Mouse (Mus musculus) hindbrain, embryonic 14.5 days (tissue): ENCODE measurements around the gene Syt13. TPM values are rescaled to one million over a fixed set of nuclear protein-coding genes. Genes with fewer than 3 reads are reported as not detected.
A peak's percentile ranks its signal among the peaks of the same experiment; 100 is the strongest.

Experiments
- ATAC-seq: fragments of 200-750 bp; cut with Nextera tagmentation; 2 replicates; pipeline ENCODE4 v1.8.0; 2017; ENCODE audit warnings: moderate number of reproducible peaks, mild to moderate bottlenecking, moderate TSS enrichment, moderate library complexity; ENCODE audit not compliant: low FRiP score
- DNase-seq: peaks from one replicate; pipeline ENCODE4 v3.0.0-alpha.2; 2015; ENCODE audit warnings: low spot score
- H3K27ac ChIP-seq: fragments of 300-500 bp; sonication (generic); 2 replicates; pipeline ENCODE4 v1.5.1; 2014; ENCODE audit warnings: mild to moderate bottlenecking, moderate library complexity
- H3K27me3 ChIP-seq: fragments of 300-500 bp; sonication (generic); 2 replicates; pipeline ENCODE4 v1.6.1; 2014; ENCODE audit warnings: mild to moderate bottlenecking, low read length, mixed read lengths; ENCODE audit not compliant: control insufficient read depth, insufficient read depth
- H3K36me3 ChIP-seq: fragments of 300-500 bp; sonication (generic); replicated peaks from 2 replicates; pipeline ENCODE4 v1.6.1; 2014; ENCODE audit not compliant: control insufficient read depth, insufficient read depth
- H3K4me1 ChIP-seq: fragments of 300-500 bp; sonication (generic); replicated peaks from 2 replicates; pipeline ENCODE4 v1.6.1; 2014; ENCODE audit warnings: antibody characterized with exemption, low read length, mixed read lengths; ENCODE audit not compliant: control insufficient read depth, insufficient read depth
- H3K4me2 ChIP-seq: fragments of 300-500 bp; sonication (generic); replicated peaks from 2 replicates; pipeline ENCODE4 v1.6.1; 2014; ENCODE audit warnings: mild to moderate bottlenecking, moderate library complexity
- H3K4me3 ChIP-seq: fragments of 300-500 bp; sonication (generic); replicated peaks from 2 replicates; pipeline ENCODE4 v1.5.1; 2014; ENCODE audit warnings: mild to moderate bottlenecking, low read length
- H3K9ac ChIP-seq: fragments of 300-500 bp; sonication (generic); 2 replicates; pipeline ENCODE4 v1.6.1; 2014
- H3K9me3 ChIP-seq: fragments of 300-500 bp; sonication (generic); 2 replicates; pipeline ENCODE4 v1.6.1; 2016; ENCODE audit warnings: low read length; ENCODE audit not compliant: control insufficient read depth
- WGBS: fragments of 180-500 bp; shearing (Covaris S2); extraction: QIAGEN DNeasy Blood & Tissue Kit; methylation state at CpG from one replicate; pipeline ENCODE4 v1.1.7; 2014; 5-methylcytosine and 5-hydroxymethylcytosine counted together
- polyA plus RNA-seq: library from polyadenylated mRNA; unstranded; fragments of >200 nt; fragmentation: Nextera tagmentation; extraction: Ambion mirVana; gene quantifications from 2 replicates; pipeline ENCODE4 v1.2.1, GENCODE M21; 2014

The Syt13 gene
- polyA plus RNA-seq, 1 experiment from 2014 or later = 29.7 TPM

GRCm38 (mm10) chr2:92917405-92918142 lies 2.7 kb downstream of the Syt13 start:
- DNase-seq (no peak), ATAC-seq (no peak)
- no peak overlapping the region for H3K9ac ChIP-seq
- H3K27me3 ChIP-seq = 0 out of 2 replicates have a peak, but pooled peaks cover 5% of the 10 kb centered on the region
- H3K4me2 ChIP-seq = peak overlapping the region; percentile 26
- WGBS = 52% methylated on average over 7 of the region's 7 CpGs
- no peaks in the 10 kb centered on the region for H3K9me3 ChIP-seq
- no peaks in the 10 kb centered on the region for H3K36me3 ChIP-seq
- H3K4me3 ChIP-seq = no peak overlapping the region
- peaks cover 39% of the 10 kb centered on the region for H3K4me1 ChIP-seq
- no peak overlapping the region; the same call in 1 of the 2 replicates for H3K27ac ChIP-seq

GRCm38 (mm10) chr2:92920709-92921108 lies 5.8 kb downstream of the Syt13 start:
- H3K36me3 ChIP-seq = no peaks in the 10 kb centered on the region
- H3K9me3 ChIP-seq = no peaks in the 10 kb centered on the region
- H3K4me1 ChIP-seq = peaks cover 16% of the 10 kb centered on the region
- no peaks in the 10 kb centered on the region for H3K27me3 ChIP-seq
- peak overlapping the region; percentile 14; the same call in 1 of the 2 replicates for H3K27ac ChIP-seq
- DNase-seq = peak; percentile 77
- H3K4me2 ChIP-seq = no peak overlapping the region
- peak; percentile 64 for ATAC-seq
- no peak overlapping the region for H3K4me3 ChIP-seq
- 32% methylated on average over 4 of the region's 4 CpGs for WGBS
- no peak overlapping the region for H3K9ac ChIP-seq

GRCm38 (mm10) chr2:92924677-92925259 lies 9.9 kb downstream of the Syt13 start:
- peaks cover 5% of the 10 kb centered on the region; the same call in 1 of the 2 replicates for H3K4me1 ChIP-seq
- DNase-seq (no peak), ATAC-seq (no peak)
- H3K4me2 ChIP-seq = no peak overlapping the region
- H3K4me3 ChIP-seq = no peak overlapping the region
- no peaks in the 10 kb centered on the region for H3K9me3 ChIP-seq
- no peak overlapping the region for H3K9ac ChIP-seq
- H3K27ac ChIP-seq = no peak overlapping the region
- H3K36me3 ChIP-seq = no peaks in the 10 kb centered on the region
- 55% methylated on average over 6 of the region's 6 CpGs for WGBS
- H3K27me3 ChIP-seq = no peaks in the 10 kb centered on the region

GRCm38 (mm10) chr2:92929696-92930095 lies 14.8 kb downstream of the Syt13 start:
- DNase-seq (no peak), ATAC-seq (no peak)
- Histone ChIP-seq H3K27me3 (no peaks in the 10 kb centered on the region), H3K4me2 (no peak overlapping the region), H3K4me1 (peaks cover 6% of the 10 kb centered on the region), H3K9me3 (no peaks in the 10 kb centered on the region), H3K4me3 (no peak overlapping the region), H3K27ac (no peak overlapping the region), H3K36me3 (no peaks in the 10 kb centered on the region), H3K9ac (no peak overlapping the region)
- 75% methylated on average over 5 of the region's 5 CpGs for WGBS

GRCm38 (mm10) chr2:92931061-92931460 lies 16.2 kb downstream of the Syt13 start:
- Histone ChIP-seq H3K4me1 (peaks cover 17% of the 10 kb centered on the region), H3K36me3 (no peaks in the 10 kb centered on the region), H3K4me2 (no peak overlapping the region), H3K27me3 (no peaks in the 10 kb centered on the region), H3K4me3 (no peak overlapping the region), H3K9me3 (no peaks in the 10 kb centered on the region), H3K27ac (no peak overlapping the region), H3K9ac (no peak overlapping the region)
- ATAC-seq (no peak), DNase-seq (no peak)
- 71% methylated on average over 7 of the region's 7 CpGs for WGBS

GRCm38 (mm10) chr2:92933379-92933778 lies 18.5 kb downstream of the Syt13 start:
- H3K9ac ChIP-seq = no peak overlapping the region
- H3K9me3 ChIP-seq = no peaks in the 10 kb centered on the region
- no peak overlapping the region for H3K27ac ChIP-seq
- DNase-seq = no peak
- no peaks in the 10 kb centered on the region for H3K36me3 ChIP-seq
- peaks cover 17% of the 10 kb centered on the region for H3K4me1 ChIP-seq
- 83% methylated on average over 6 of the region's 6 CpGs for WGBS
- H3K4me3 ChIP-seq = no peak overlapping the region
- ATAC-seq = no peak
- no peaks in the 10 kb centered on the region for H3K27me3 ChIP-seq
- no peak overlapping the region for H3K4me2 ChIP-seq

GRCm38 (mm10) chr2:92934312-92934982 lies 19.5 kb downstream of the Syt13 start:
- H3K9ac ChIP-seq = no peak overlapping the region
- no peak overlapping the region for H3K4me2 ChIP-seq
- no peaks in the 10 kb centered on the region for H3K27me3 ChIP-seq
- H3K4me3 ChIP-seq = no peak overlapping the region
- ATAC-seq (no peak), DNase-seq (peak; percentile 48)
- H3K4me1 ChIP-seq = peaks cover 17% of the 10 kb centered on the region
- no peaks in the 10 kb centered on the region for H3K36me3 ChIP-seq
- 18% methylated on average over 10 of the region's 10 CpGs for WGBS
- peak overlapping the region; percentile 41 for H3K27ac ChIP-seq
- no peaks in the 10 kb centered on the region for H3K9me3 ChIP-seq

- Histone ChIP-seq H3K27ac (peak overlapping the region; percentile 32; the same call in 1 of the 2 replicates), H3K4me2 (no peak overlapping the region), H3K27me3 (no peaks in the 10 kb centered on the region), H3K36me3 (no peaks in the 10 kb centered on the region), H3K4me1 (peaks cover 17% of the 10 kb centered on the region), H3K9ac (no peak overlapping the region), H3K4me3 (no peak overlapping the region), H3K9me3 (no peaks in the 10 kb centered on the region)
- WGBS = 54% methylated on average over 3 of the region's 3 CpGs
- ATAC-seq = no peak
- no peak for DNase-seq
Measured at GRCm38 (mm10) chr2:92935483-92935882, 20.6 kb downstream of the Syt13 start.

- DNase-seq (no peak), ATAC-seq (no peak)
- no peaks in the 10 kb centered on the region for H3K9me3 ChIP-seq
- no peaks in the 10 kb centered on the region for H3K27me3 ChIP-seq
- no peak overlapping the region for H3K27ac ChIP-seq
- WGBS = 82% methylated on average over 5 of the region's 5 CpGs
- peaks cover 17% of the 10 kb centered on the region for H3K4me1 ChIP-seq
- no peak overlapping the region for H3K4me2 ChIP-seq
- H3K9ac ChIP-seq = no peak overlapping the region
- H3K4me3 ChIP-seq = no peak overlapping the region
- H3K36me3 ChIP-seq = no peaks in the 10 kb centered on the region
Measured at GRCm38 (mm10) chr2:92938063-92938462, 23.2 kb downstream of the Syt13 start.
